Mouse (Mus musculus) gastrocnemius, adult 18-20 months (tissue): ENCODE results near the gene Cd6. TPM values are rescaled to one million over a fixed set of nuclear protein-coding genes. Genes with fewer than 3 reads are reported as not detected.

ENCODE experiments used
- total RNA-seq, 2 experiments: library from RNA; stranded (reverse); gene quantifications; 2 replicates each; pipeline ENCODE4 v1.2.3; 2021

Gene Cd6
- total RNA-seq, 2 experiments from 2014 or later: not detected

Other genes with a start within 250 kb of the Cd6 start
- gene Ddb1, start 224.7 kb downstream of the Cd6 start, total RNA-seq: 100 to 1,000 TPM; 127 to 132 TPM
- gene Tkfc, start 224.4 kb downstream of the Cd6 start, total RNA-seq: 1 to 10 TPM; 3.2 to 4.6 TPM
- gene Vwce, start 195.8 kb downstream of the Cd6 start, total RNA-seq: not detected
- gene Pga5, start 152.0 kb downstream of the Cd6 start, total RNA-seq: not detected
- gene Vps37c, start 141.3 kb downstream of the Cd6 start, total RNA-seq: 10 to 100 TPM; 21.3 to 28.5 TPM
- not detected for gene Cd5, start 91.1 kb downstream of the Cd6 start, total RNA-seq
- under 1 TPM; 0.23 to 0.55 TPM for gene Slc15a3, start 9.7 kb upstream of the Cd6 start, total RNA-seq
- 1 to 10 TPM; 3.0 to 3.4 TPM for gene Tmem132a, start 39.9 kb upstream of the Cd6 start, total RNA-seq
- gene Tmem109, start 51.9 kb upstream of the Cd6 start, total RNA-seq: 100 to 1,000 TPM; 208 to 227 TPM
- gene Prpf19, start 65.2 kb upstream of the Cd6 start, total RNA-seq: 100 to 1,000 TPM; 148 TPM
- gene Zp1, start 90.6 kb upstream of the Cd6 start, total RNA-seq: not detected
- gene Ptgdr2, start 107.1 kb upstream of the Cd6 start, total RNA-seq: not detected
- 10 to 100 TPM; 12.6 to 14.5 TPM for gene Ccdc86, start 119.2 kb upstream of the Cd6 start, total RNA-seq
- not detected for gene Ms4a10, start 144.6 kb upstream of the Cd6 start, total RNA-seq
- gene Ms4a15, start 163.2 kb upstream of the Cd6 start, total RNA-seq: not detected
- not detected for gene Ms4a18, start 188.0 kb upstream of the Cd6 start, total RNA-seq